Mouse (Mus musculus) activated CD4-positive, CD25-positive, alpha-beta regulatory T cell, adult 4 months (primary cell): ENCODE results near the gene Zfp382. TPM values are rescaled to one million over a fixed set of nuclear protein-coding genes. Genes with fewer than 3 reads are reported as not detected.
"Not testable (repeated sequence)": the region's sequence is repeated elsewhere in the genome, so short reads cannot be mapped to it uniquely, and the experiment has no call there.

Experiments
- ATAC-seq: one replicate; pipeline ENCODE4 v1.8.0; 2017
- polyA plus RNA-seq, 2 experiments: library from polyadenylated mRNA; unstranded; fragments of 100-300 nt; shearing (Covaris generic); gene quantifications; one replicate each; pipeline ENCODE4 v1.2.1; 2017

Gene Zfp382
- polyA plus RNA-seq: 10 to 100 TPM; 11.8 to 13.4 TPM

DNA sequence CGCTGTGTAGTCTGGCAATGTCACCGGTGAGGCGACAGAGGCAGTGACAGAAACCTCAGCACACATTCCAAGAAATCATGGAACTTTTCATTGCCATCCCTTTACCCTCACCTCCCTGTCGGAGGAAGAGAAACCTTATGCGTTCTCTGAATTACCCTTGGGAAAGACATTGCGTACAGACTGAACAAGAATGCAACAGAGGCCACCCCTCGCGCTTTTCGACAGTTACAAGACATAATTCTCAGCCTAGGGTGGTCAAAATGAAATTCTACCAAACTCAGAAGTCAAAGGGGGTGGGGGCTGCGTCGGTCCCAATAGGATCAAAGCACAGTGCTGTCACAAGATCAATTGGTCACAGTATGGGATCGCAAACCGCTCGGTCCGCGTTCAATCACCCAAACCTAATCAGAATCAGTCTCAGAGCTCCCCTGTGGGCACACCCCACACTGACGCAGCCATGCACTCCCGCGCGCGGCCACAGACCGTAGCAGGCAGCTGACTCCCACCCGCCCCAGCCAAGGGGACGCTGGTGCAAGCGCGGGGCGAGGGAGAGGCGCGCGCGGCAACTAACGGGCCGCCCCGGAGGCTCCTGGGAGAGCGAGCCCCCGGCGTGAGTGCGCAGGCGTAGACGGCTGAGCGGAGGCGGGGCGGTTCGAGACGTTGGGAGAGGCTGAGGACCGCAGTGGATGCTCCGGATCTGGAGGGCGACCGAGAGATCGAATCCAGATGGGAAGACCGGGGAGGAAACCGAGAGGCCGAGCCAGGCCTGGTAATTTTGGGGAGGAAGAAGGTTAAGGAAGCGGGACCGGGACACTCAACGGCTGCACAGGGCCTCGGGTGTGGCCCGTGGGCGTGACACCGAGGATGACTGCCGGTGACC is at the start of gene Zfp382:
Gene Zfp382 (plus strand): TSS at position 635 of the 880 bp plus-strand sequence.
- peak; percentile 87 for ATAC-seq

DNA sequence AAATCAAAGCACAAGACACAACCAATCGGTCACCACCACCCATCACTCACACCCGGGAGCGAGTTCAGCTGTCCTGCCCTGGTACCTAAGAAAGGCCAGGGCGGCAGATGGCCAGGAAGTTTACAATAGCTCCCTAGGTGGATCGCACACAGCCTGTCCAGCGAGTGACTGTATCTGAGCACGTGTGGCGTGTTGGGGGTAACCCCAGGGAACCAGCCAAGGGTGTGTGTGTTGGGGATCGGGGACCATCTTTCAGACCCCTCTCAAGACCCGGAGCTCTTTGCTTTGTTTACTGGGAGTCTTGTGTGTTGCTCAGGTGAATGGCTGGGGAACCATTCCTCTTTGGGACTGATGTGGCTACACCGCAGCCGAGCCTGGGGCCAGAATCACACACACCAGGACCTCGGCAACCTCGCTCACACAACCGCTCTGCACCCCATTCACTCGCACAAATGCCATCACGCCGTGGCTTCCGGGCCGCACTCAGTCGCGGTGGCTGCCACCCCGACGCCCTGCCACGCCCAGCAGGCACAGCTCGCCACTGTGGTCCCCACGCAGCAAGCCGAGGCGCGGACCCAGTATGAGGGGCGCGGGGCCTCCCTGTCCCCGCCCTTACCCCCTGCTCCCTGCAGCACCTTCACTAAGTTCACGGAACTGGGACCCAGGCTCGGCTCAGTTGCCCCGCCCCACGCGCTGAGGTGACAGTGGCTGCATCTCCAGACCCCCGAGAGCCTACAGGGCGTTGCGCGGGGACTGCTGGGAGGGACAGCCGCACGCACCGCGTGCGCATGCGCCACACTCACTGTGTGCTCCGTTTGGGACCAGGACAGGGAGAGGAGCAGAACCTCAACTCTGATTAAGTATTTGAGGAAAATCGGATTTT is 49.4 kb upstream of the Zfp382 start, which contains the start of gene Zfp82:
Gene Zfp82 (minus strand): TSS at position 755 of the 883 bp plus-strand sequence.
- ATAC-seq: peak; percentile 87

DNA sequence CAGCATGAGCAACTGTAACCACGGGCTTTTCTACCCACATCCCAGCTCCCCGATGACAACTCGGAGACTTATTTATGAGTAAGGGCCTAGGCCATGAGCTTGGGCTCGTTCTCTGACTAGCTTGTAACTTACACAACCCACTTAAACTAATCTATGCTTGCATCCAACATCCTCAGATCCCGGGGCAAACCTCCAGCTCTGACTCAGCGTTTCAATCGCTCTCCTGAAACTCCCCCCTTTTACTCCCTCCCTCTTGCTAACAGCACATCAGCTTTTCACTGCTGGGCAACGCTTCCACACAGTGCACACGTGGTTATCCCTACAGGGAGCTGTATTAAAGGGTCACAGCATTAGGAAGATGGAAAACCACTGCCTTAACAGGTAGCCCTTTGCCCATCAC is 35.2 kb upstream of the Zfp382 start:
- ATAC-seq: no peak

DNA sequence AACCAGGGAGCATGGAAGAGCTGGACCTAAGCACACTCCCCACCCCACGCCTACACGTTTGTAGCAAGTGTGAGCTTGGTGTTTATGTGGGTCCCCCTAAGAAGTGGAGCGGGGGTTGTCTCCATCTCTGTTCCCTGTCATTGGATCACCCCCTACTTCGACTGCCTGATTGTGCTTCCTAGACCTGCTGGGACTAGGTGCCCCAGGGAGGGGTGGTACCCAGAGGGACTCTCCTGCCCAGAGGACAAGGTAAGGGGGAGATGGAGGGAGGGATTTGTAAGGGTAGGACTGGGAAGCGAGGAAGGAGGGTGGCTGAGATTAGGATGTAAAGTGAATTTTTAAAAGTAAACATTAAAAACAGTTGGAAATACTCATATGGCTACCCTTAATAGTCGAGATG is 32.3 kb upstream of the Zfp382 start:
- ATAC-seq: no peak

DNA sequence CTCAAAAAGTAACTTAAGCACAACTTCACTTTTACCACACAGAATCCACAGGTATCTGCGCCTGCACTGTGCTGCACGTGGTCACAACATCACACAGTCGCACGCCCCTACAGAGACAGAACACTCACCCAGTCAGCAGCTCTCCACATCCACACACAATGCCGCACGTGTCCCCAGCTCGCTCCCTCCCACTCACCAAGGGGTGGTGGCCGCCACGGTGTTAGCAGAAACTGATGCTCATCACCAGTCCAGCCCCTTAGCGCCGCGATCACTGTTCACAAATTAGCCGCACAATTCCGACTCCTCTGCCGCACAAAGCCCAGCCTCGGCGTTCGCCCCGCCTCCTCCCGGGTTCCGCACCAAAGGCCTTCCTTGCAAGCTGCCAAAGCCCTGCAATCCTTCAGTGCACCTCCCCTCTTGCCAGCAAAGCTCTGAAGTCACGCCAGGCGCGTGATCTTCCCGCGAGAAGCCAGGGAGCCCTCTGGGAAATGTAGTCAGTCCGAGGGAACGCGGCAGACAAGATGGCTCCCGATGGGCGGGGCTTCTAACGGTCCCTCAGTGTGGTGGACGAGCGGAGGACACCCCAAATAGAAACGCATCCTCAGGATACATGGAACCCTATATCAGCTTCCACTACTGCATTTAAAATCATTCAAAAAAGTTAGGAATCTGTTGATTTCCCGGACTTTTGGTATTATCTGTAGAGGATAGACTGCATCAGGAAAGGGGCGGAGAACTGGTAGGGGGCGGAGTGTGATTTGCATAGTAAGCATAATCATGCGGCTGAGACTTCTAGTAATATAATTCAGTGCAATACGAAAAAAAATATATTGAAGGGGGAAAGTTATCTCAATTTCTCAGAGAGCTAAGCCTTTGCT is 31.4 kb upstream of the Zfp382 start, which contains the start of the genes Gm26920 and Zfp566:
Gene Gm26920 (minus strand): TSS at position 319 of the 878 bp plus-strand sequence.
Gene Zfp566 (minus strand): TSS at position 436 of the 878 bp plus-strand sequence.
- peak; percentile 88 for ATAC-seq

DNA sequence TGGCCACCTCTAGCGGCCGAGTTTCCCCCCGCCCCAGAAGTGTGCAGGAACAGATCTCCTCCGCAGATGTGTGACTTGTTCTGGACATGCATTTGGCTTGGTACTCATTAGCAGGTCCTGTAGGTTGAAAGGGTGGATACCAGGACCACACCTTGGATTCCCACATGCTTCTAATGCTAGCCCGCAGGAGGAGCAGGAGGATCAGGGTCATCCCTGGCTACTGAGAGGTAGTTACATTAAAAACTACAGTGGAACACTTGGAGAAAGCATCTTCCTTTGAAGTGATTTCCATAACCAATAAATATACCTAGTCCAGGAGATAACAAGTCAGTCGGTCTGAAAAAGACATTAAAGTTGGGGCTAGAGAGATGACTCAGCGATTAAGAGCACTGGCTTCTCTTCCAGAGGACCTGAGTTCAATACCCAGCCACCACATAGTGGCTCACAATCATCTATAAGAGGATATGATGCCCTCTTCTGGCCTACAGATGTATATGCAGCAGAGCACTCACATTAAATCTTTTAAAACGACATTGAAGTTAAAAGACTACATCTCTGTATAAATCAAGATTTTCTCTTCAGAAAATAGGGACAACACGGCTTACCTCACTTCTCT is 30.7 kb upstream of the Zfp382 start:
- ATAC-seq: no peak

DNA sequence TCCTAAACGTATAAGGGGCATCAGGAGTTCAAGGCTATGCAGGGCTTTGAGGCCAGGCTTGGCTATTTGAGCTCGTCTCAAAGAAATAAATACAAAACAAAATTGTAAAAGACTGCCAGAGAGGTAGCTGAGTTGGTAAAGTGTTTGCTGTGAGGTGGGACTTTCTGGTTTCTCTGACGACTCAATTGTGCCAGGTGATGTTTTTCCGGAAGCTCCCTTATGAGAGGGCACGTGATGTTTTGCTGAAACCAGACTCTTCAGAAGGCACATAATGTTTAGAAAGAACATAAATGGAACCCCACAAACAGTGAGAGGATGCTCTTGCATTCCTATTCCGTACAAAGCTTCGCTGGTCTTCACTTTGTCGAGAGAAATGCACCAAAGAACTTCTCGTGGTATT is 29.1 kb upstream of the Zfp382 start:
- ATAC-seq: no peak

DNA sequence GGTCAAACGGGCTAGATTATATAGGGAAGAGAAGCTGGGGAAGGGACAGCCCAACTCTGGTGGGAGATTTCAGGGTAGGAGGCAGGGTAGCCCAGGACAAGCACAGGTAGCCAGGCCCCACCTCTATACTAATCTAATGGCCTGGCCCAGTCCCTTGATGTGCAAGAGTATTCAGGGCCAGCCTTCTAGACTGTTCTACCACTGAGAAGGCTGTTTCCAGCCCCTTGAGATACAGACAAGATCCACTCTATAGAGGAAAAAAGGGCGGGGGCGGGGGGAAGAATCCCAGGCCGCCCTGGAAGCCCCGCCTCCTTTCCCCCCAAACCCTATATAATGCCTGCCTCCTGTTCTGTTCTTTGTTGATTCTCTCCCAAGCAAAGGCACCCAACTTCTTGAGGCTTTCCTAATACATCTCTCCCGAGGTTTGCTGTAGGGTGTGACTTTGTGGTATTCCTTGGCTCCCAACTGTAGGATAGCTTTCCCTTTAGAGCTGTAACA is 27.8 kb upstream of the Zfp382 start:
- ATAC-seq: no peak

DNA sequence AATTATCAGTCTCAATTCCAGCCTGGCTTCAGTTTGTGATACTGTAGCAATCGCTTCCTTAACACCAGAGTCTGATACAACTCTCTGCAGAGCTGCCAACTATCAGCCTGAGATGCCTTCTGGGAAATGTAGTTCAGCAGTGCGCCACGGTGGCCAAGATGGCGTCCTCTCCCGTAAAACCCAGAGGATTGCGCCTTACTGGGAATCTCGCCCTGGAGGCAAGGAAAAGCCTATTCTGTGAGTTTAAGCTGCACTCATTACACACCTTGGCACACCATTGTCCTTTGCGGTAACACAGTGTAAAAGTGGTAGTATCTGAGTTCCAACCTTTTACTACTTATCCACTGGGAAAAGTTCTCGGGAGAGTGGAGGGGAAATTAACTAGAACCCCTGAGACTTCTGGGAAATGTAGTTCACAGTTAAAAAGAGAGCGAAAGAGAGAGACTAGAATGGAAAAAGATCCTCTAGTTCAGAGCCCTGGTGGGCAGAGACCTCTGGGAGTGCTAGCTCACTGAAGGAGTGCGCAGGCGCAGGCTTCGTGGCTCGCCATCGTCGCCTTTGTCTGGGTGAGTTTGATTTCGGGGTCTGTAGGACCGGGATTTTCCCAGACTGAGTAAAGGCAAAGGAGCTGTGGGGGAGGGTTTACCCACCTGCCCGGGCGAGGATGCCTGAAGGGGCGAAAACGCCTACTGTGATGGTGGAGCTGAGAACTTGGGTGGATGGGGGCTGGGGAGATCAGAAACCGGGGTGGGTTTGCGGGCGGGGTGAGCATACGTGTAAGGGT is 26.9 kb upstream of the Zfp382 start, which contains the start of gene Zfp260:
Gene Zfp260 (plus strand): TSS at position 132 of the 784 bp plus-strand sequence.
- ATAC-seq: peak; percentile 31

DNA sequence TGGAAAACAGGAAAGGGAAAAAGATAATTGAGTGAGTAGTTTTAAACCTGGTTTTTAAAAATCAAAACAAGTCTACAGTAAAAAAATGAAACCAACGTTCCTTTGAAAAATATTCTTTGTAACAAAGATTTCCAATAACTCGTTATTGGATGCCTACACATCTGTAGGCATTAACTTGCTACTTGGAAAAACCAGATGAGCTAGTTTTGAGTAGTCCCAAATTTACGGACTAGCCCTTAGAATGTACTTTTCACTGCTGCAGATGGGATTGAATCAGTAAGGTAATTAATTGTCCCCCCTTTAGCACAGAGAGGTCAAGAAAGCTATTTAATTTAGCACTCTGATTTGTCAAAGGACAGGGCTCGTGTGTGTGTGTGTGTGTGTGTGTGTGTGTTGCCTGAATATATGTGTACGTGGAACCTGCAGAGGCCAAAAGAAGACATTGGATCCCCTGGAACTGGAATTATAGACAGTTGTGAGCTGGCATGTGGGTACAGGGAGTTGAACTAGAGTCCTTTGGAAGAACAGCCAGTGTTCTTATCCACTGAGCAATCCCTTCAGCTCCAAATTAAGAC is 26.1 kb upstream of the Zfp382 start:
- ATAC-seq: no peak

DNA sequence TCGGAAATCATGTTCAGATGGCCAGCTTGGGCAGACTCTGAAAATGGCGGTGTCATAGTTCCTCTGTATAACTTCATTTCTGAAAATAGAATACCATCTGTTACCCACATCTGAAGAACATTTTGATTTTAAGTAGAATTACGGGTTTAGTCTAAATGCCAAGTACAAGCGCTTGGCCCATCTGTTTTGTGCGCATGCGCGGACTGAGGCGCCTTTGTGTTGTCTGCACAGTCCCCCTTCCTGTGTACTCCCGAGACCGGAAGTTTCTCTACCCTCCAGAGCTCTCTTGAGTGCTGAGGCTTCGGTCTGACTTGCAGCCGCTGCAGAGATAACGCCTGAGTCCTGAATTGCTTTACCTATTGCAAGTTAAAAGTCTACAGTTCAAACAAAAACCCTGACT is 22.4 kb upstream of the Zfp382 start:
- peak; percentile 76 for ATAC-seq

DNA sequence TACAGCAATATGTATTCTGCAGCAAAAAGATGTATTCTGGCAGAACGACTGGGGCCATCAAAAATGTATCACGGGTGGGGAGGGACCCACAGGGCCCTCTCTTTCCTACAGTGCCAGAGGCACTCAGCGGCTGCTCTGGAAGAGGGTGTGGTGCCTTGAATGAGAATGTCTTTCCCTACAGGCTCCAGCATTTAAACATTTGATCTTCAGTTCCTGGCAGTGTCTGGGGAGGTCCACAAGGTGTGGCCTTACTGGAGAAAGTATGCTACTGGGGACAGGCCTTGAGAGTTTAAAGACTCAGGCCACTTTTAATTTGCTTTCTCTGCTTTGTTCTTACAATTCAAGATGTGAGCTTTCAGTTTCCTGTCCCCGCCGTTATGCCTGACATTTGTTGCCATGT is 5.7 kb upstream of the Zfp382 start:
- no peak for ATAC-seq

DNA sequence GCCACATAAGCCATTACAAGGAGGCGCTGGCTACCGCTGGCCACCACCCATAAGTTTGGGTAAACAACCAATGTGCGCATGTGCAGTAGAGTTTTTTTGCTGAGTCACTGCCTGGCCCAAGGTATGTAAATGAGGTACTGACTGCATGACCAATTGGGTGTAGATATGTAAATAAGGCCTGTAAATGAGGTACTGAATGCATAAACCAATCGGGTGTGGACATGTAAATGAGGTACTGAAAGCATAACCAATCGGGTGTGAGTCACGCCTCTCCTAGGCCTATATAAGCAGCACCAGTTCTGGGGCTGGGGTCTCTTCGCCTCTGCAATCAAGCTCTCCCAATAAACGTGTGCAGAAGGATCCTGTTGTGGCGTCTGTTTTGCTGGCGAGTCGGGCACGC is 3.8 kb upstream of the Zfp382 start:
- not testable (repeated sequence) for ATAC-seq

DNA sequence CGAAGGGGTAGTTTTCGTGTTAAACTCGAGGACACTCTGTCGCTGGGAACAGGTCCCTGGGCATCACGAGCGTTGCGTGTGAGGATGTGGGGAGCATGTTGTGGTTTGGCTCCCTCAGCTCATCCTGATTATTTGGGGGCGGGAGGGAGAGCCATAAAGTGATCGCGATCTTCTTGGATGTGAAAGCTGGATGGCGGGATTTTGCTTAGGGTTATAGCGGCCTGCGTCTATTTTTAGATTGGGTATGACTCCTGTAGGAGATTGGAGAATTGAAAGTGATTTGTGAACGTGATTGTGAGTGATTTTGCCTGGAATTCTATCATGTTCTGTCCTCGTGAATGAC is 417 bp downstream of the Zfp382 start:
- no peak for ATAC-seq

DNA sequence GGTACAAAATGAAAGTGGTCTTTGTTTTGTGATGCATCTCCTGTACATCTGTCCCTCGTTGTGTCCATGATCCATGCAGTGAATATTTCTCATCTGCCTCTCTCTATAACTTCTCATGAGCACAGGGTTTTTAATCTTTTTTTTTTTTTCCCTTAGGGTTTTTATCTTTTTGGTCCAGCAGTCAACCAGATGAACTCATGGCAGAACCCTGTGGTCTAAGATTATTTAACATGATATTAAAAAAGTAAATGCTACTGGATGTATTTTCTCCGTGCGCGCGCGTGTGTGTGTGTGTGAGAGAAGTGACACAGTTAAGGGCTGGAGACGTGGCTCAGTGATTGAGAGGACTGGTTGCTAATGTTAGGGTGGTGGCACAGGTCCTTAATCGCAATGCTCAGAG is 8.2 kb downstream of the Zfp382 start:
- no peak for ATAC-seq

DNA sequence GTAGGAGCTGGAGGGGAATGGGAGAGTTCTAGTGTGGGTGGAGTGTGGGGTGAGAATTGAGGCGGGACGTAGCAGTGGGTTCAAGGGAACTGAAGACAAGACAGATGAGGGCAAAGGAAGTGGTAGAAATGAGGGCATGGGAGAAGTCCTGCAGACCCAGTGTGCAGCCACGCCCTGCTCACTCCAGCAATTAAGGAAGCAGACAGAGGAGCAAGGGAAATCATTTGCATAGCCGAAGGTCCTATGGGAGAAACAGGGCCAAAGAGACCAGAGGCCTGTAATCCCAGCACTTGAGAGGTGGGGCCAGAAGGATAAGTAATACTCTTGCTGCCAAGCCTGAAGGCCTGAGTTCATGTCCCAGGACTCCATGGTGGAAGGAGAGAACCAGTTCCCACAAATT is 10.7 kb downstream of the Zfp382 start:
- no peak for ATAC-seq

DNA sequence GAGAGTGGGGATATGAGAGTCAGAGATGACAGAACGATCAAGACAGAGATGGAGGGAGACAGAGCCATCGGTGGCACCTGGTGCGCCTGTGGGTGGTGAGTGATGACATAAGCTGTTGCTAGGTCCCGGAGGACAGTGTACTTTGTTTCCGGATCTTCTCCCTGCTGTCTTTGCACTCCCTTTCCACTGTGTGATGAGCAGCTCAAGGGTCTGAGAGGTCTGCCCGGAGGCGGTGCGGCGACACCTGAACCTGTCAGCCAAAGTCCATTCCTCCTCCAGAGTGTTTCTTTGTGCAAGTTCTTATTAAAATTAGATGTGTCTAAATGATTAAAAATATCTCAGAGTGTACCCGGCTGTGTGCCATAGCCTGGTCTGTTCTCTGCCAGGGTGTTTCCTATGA is 15.1 kb downstream of the Zfp382 start:
- no peak for ATAC-seq

DNA sequence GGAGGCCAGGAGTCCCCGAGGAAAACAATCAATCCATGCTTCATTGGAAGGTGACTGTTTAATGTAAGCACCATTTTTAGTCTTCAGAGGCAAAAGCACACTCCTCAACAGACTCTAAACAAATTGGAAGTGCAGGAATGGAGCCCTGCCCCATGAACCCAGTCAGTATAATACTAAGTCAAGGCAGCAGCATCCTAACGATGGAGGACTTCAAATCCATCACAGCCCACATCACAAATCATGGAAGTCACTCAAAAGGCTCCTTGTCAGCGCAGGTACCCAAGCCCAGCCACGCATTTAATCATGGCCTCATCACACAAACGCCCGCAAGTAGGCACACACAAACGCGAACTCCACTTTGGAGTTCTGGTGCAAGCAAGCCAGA is 21.4 kb downstream of the Zfp382 start:
- ATAC-seq: no peak

DNA sequence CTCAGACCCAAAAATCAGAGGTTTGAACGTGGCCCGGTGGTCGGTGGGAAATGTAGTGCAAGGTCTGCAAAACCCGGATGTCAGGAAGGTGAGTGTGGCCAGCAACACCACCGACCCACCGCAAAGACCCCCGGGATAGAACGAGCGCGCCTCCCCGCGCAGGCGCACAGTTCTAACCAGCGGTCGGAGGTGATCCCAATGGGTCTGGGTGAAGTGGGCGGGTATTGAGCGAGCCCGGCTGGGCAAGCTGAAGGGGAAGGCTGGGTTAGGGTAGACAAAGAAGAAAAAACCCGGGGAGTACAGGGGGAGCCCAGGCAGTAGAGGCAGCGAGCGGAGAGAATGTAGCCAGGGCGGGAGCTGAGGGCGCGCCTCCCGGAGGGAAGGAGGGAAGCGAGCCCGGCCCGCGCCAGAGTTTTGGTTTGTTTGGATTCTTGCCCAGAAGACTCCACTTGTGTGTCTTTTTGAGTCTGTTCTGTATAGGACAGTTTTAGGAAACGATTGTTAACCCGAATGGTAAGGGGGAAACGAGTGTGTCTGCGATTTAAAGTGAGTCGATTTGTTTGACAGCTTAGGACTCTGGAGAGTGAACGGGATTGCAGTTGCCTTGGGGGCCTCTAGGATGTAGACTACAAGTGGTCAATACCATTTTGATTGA is 21.9 kb downstream of the Zfp382 start:
- ATAC-seq: no peak

DNA sequence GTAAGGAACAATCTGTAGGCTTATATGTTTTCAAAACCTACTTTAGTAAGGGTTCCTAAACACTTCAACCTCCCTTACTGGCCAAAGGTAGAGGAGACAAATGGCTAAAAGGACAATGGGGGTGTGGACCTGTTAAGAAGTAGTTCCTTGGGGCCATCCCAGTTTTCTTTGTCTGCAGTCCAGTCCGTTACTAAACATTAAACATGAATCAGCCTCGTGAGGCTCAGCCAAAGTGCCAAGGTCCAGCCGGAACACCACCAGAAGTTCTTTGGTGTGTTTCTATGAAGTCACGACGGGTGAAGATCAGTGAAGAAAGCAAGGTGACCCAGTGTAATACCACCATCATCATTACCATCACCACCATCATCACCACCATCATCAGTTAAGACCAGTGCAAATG is 25.3 kb downstream of the Zfp382 start:
- ATAC-seq: no peak
